Mouse (Mus musculus): ENCODE results near the gene Nme3.
"Not testable (repeated sequence)": the region's sequence is repeated elsewhere in the genome, so short reads cannot be mapped to it uniquely, and the experiment has no call there.

Gene Nme3

DNA sequence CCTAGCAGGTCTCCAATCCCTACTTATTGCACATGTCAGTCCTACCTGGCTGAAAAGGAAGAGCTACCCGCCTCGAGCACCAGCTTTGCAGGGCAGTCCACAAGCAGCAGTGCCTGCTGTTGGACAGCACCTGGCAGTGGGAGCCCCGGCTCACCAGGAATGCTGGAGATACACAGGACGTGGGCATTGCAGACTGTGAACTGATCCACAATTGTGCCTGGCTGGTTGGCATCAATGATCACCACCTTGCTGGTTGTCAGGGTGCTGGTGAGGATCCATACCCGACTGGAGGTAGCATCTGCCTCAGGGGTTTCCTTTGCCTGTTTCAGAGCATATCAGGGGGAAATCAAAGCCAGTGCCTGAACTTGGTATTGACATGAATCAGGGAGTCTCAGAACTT lies 5.8 kb downstream of the Nme3 start:
- DNase-seq = no peak

DNA sequence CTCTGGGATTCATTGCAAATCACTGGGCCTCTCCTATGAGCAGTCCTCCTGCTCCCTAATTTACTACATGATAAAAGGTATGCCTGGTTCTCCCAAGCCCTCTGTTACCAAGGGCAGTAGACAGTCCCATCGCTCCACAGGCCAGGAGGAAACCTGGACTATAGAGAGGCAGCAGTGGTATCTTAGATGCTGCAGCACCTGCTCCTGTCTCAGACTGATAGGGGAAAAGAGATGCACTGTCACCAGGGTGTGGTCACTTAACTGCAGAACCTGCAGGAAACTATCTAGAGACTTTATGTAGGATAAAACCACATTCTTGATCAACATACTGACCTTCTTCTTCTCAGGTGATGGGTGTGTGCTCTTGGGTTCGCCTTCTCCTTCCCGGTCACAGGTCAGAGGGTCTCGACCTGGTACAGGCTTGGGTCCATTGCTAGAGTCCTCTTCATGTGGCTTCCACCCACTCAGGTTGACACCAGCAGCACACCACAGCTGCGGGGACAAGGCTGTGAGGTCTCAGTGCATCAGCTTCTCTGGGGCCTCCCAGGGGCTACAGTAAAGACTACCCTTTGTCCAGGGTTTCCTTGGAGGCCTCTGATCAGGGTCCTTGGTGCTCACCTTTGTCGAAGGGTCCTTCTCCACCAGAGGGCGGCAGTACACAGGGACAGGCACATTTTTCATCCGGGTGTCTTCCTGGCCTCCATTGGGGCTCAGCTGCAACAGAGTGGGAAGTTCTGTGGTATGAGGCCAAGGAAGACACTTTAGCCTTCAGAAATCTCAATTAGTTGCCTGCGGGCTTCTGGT lies 6.6 kb downstream of the Nme3 start:
- no peak for DNase-seq

DNA sequence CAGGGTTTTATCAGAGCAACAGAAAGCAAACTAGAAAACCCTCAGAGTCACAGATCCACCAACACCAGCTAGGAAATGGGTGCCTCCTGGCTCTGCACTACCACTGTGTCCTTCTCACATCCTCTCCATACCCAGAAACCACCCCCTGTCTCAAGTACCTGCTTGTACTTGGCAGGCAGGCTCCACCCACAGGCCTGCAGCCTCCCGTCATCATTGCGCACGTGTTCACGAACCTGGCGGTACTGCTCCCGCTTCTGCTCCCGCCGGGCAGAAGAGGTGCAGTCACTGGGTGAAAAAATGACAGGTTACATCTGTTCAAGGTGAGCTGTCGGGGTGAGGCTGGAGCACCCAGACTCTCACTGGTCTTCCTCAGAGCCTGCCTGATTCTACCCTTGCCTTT lies 7.5 kb downstream of the Nme3 start:
- DNase-seq = no peak

DNA sequence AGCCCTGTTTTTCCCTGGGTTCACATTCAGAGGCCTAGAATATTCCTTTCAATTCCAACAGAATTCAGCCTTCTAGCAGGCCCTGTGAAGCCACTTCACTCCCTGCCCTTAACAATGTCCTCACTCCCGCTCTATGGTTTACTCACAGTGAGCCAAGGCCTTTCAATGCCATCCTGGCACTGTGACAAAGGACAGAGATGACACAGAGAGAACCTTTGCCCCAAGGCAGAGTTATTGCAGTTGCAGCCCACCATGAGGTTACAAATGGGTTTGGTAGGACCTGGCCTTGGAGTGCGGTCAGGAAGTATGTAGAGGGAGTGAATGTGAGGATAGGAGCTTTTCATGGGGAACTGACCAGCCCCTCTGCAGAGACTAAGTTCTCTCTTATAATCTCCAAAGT lies 11.3 kb downstream of the Nme3 start:
- no peak for DNase-seq

DNA sequence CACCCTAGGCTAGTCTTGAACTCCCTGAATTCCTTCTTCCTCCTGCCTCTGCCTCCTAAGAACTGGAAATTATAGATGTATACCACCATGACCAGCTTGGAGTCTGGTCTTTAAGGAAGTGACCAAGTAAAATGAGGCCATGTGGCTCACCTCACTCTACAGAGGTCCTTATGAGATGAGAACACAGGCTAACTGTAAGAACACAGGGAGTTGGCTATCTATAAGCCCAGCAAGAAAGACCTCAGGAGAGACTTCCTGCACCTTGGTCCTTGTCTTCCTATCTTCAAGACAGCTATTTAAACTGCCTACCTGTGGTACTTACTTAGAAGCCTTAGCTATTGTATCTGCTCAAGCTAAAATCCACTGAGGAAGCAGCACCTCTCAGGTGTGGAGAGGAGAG lies 17.7 kb downstream of the Nme3 start:
- no peak for DNase-seq

DNA sequence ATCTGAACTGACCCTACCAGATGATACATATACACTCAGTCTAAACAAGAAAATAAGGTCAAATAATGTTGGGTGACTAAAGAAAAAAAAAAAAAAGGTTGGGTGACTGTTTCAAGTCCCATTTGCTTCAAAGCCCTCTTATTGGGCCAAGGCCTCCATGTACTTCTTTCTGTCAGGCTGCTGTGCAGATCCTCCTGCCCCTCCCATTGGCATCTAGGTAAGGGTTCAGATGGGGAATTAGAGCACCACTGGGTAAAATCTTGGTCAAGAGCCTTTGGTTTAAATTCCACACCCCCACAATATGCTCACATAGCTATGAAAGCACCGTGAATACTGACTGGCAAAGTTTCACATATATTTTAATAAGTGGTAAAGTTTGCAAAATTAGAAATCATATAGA lies 26.9 kb downstream of the Nme3 start:
- no peak for DNase-seq

DNA sequence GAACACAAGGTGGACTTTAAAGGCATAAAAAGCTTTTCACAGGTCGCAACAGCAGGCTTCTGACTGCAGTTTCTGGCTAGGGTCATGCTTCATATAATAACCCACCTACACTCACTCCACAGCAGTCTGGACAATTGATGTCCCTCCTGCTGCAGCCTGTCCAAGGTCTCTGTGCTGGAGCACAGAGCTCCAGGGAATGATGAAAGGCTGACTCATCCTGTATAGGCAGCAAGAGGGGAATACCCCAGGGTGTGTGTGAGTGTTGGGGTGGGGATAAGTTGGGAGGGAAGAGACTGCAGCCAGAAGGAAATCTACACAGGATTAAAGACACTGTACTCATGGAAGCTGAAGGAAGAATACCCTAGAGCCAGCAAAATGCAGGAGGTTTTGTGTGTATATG lies 33.2 kb downstream of the Nme3 start:
- no peak for DNase-seq

DNA sequence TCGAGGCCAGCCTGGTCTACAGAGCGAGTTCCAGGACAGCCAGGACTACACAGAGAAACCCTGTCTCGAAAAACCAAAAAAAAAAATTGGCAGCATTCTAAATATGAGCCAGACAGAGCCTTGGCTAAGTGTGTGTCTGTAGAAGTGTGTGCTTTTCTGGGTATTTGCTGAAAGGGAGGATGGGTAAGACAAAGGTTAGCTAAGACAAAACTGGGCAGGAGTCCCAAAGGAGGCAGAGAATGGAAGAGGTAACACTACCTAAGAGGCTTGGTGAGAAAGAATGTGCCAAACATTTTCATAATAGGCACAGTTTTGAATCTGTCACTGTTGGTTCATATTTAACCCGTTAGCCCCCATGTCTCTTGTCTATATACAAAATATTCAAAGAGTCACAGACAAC lies 36.1 kb downstream of the Nme3 start:
- no peak for DNase-seq

DNA sequence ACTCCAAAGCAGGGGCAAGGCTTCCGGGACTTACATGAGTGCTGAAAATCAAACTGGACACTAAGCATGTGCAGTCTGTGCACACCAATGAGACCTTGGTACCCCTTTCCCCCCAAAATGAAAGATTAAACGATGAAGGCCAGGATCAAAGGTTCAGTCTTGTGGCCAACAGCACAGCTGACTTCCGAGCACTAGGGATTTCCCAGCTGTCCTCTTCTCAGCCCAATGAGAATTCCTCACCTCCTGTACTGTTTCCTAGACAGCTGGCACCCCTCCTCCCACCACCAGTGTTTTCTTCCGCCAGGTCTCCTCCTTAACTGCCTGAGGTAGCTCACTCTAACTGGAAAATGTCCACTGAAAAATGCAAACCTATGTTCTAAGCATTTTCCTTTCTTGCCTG lies 36.9 kb downstream of the Nme3 start:
- DNase-seq = no peak

DNA sequence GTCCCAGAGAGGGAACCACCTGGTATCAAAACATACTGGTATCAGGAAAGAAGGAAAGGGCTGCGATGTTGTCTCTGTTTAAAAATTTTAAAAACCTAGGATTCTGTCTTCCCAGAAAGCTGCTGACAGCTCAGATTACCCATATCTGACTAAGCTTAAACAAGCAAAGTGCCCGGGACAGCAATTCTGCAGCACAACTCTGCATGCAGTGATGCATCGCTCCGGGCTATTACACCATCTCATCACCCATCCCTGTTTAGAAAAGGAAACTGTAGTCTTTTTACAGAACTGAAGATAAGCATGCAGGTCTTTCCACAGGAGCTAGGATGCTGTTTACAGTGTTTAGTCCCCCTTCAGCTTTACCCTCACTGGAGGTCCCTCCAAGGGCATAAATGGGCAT lies 38.6 kb downstream of the Nme3 start:
- DNase-seq = no peak

DNA sequence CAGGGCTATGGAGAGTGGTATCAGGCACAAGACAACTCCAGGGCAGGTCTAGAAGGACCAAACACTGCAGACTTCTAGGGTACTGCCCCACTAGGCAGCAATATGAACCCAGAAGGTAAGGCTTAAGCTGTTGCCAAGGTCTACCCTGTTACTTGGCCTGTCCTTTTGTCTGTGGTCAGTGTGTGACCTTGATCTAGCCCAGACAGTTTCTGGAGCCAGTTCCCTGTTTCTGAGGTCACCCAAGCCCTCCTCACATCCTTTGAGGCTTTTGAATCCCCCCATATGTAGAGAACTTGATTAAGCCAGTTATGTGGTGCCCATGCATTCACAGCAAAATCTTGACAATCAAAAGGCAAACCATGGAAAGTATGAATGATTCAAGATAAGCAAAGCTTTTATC lies 39.4 kb downstream of the Nme3 start:
- no peak for DNase-seq

DNA sequence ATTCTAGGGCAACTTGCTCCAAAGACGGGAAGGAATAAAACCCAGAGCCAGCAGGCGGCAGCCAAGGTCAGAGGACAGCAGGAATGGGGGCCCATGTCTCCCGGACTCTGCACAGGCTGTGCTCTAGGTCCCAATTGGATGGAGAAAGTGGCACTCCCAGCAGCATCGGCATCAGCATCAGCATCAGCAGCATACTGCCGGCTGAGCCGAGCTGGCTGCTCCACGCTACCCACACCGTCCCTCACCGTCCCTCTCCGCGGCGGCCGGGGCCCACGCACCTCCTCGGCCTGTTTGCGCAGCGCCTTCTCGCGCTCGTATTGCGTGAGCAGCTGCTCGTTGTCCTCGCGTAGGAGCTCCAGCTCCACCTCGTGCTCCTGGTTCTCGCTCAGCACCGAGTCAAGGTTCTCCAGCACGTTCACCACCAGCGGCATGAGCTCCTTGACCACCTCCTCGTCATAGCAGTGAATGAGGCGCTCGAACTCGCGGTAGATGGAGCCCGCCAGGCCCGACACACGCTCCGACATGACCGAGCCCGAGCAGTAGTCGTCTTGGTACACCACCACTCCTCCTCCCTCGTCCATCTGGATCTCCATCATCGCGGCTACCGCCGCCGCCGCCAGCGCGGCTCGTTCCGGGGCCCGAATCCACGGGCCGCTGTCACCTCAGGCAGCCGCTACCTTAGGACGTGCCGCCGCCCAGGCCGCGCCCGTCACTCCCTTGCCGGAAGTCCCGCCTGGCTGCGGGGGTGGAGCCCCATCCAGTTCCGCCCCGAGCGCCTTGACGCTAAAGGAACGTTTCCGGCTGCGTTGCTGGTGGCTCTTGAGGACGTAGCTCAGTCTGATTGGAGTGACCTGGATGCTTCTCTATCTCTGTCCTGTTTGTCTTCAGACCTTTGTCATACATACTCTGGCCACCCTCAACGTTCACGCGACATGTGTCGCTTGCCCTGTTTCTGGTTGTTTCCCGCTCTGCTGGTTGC lies 40.2 kb downstream of the Nme3 start, which contains the start of gene Mapk8ip3:
Gene Mapk8ip3, minus strand, starts transcription at position 719 of the 979 bp plus-strand sequence.
- DNase-seq = peak; percentile 96

DNA sequence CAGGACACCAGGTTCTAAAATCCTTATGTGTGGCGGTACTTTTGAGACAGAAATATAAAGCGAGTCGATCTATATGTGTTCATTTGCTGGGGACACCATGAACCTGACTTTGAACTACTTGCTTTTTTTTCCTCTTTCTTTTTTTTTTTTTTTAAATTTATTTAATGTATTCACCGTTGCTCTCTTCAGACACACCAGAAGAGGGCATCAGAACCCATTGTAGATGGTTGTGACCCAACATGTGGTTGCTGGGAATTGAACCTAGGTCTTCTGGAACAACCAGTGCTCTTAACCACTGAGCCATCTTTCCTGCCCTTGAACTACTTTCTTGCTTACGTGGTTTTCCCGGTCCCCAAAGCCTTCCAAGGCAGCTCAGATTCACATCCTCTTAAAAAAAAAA lies 41.0 kb downstream of the Nme3 start:
- DNase-seq = no peak

DNA sequence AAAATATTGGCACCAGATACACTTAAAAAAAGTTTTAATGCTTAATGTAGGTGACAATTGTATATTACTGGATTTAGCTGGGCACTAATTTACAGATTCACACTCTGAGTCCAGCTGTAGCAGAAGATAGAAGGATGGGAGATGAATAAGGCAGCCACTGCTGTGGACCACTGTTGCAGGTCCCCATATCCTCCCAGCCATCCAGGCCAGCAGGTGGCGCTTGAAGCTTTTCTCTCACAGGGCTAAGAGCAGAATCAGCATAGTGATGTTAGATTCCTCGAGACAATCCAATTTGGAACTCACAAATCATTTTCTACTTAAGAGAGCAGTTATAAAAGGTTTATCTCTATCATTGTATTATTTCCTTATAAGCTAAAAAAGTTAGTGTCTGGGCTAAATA lies 46.2 kb downstream of the Nme3 start:
- DNase-seq = peak; percentile 15

DNA sequence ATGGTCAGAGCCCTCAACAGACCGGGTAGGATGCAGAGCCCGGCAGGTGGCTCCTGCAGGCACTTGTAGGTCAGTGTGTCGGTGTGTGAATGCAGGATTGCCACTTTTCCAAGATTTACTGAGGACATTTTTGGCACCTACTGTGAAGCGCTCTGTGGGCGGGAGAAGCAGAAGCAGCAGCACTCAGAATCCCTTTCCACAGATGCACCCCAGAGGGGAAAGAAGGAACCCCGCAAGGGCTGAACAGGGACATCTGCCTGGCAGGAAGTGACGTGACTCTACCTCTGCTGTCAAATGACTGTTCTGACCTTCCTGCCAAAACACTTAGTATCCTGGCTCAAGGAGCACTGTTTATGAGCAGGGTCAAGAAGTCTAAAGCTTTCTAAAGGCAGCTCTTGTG lies 46.7 kb downstream of the Nme3 start:
- DNase-seq = peak; percentile 44

DNA sequence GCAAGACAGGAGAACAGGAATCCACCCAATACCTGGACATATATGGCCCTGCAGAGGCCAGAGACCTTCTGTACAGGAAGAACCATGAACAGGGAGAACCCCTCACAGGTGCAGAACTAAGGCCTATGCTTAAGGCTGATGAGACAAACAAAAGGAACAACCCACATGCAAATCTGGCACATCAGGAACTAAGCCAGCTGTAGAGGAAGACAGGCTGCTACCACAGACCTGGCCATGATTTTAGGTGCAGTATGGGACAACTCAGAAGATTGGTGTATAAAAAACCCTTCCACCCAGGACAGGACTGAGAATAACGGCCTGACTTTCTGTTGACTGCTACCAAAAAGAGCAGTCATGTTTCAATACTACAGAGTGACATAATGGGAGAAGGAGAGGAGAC lies 47.3 kb downstream of the Nme3 start:
- not testable (repeated sequence) for DNase-seq
